Mouse (Mus musculus): ENCODE measurements at regions not wholly inside any gene's neighbourhood (a gene's known extent, or its start where the extent isn't known, plus 50 kb on each side); places are given as distances from the start of the nearest gene placed in this dataset.

DNA sequence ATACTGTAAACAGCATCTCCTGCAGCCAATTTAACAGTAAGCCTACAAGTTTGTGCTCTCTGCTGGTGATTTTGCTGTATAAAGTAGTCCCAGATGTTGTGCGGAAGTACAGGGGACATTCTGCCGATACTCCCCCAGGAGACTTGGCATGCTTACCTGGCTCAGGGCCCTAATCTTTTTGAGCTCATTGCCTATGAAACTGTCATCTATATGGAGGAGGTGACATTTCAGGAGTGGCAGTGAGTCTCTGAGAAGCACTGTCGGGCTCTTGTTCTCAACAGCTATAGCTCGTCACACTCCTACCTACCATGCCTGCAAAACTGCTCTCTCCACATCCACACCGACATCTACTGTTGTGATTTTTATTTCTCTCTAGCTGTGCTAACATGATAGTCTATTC is 439.7 kb downstream of the Matn1 start:
- WGBS = 66% methylated on average over 5 of the region's 5 CpGs
- ATAC-seq (replicated peaks; ENCODE audit: low FRiP score, low read depth) = no peak
- Histone ChIP-seq H3K27me3 (ENCODE audit: insufficient read depth, low read length) (no peaks in the 10 kb centered on the region), H3K4me1 (replicated peaks; ENCODE audit: insufficient read depth, low read length) (0 out of 2 replicates have a peak, but pooled peaks cover 5% of the 10 kb centered on the region), H3K4me3 (replicated peaks; ENCODE audit: low read depth, low read length) (no peak overlapping the region), H3K9me3 (replicated peaks; ENCODE audit: low read length) (no peaks in the 10 kb centered on the region), H3K36me3 (ENCODE audit: insufficient read depth, low read length) (no peaks in the 10 kb centered on the region), H3K4me2 (ENCODE audit: low read length) (no peak overlapping the region), H3K27ac (no peak overlapping the region), H3K9ac (ENCODE audit: low read depth, low read length) (no peak overlapping the region)
- DNase-seq (ENCODE audit: low spot score) = no peak
- TF ChIP-seq CTCF (IDR thresholded peaks at IDR 0.05; ENCODE audit: low read depth) = no peak

DNA sequence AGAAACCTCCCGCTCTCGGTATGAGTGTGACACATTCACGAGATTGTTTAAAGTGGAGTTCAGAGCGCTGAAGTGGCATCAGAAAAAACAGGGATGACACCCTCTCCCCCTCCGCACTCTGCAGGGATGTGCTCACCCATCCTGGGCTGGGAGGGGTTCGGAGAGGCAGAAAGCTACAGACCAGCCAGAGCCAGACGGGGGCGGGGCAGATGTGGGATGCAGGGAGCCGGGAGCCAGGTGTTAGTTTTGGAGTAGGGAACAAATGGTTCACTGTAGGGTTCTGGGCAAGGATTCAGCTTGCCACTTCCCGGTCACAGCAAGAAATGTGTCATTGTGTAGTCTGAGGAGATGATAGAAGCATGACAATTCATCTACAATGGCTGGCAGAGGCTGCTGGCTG is 442.8 kb downstream of the Matn1 start:
- ATAC-seq (replicated peaks; ENCODE audit: low FRiP score, low read depth) (no peak), DNase-seq (ENCODE audit: low spot score) (no peak)
- Histone ChIP-seq H3K4me1 (replicated peaks; ENCODE audit: insufficient read depth, low read length) (no peaks in the 10 kb centered on the region; the same call in 1 of the 2 replicates), H3K27ac (no peak overlapping the region), H3K4me3 (replicated peaks; ENCODE audit: low read depth, low read length) (no peak overlapping the region), H3K9ac (ENCODE audit: low read depth, low read length) (no peak overlapping the region), H3K27me3 (ENCODE audit: insufficient read depth, low read length) (no peaks in the 10 kb centered on the region), H3K36me3 (ENCODE audit: insufficient read depth, low read length) (no peaks in the 10 kb centered on the region), H3K4me2 (ENCODE audit: low read length) (no peak overlapping the region), H3K9me3 (replicated peaks; ENCODE audit: low read length) (no peaks in the 10 kb centered on the region)
- 71% methylated on average over 10 of the region's 10 CpGs for WGBS
- no peak for TF ChIP-seq CTCF (IDR thresholded peaks at IDR 0.05; ENCODE audit: low read depth)

DNA sequence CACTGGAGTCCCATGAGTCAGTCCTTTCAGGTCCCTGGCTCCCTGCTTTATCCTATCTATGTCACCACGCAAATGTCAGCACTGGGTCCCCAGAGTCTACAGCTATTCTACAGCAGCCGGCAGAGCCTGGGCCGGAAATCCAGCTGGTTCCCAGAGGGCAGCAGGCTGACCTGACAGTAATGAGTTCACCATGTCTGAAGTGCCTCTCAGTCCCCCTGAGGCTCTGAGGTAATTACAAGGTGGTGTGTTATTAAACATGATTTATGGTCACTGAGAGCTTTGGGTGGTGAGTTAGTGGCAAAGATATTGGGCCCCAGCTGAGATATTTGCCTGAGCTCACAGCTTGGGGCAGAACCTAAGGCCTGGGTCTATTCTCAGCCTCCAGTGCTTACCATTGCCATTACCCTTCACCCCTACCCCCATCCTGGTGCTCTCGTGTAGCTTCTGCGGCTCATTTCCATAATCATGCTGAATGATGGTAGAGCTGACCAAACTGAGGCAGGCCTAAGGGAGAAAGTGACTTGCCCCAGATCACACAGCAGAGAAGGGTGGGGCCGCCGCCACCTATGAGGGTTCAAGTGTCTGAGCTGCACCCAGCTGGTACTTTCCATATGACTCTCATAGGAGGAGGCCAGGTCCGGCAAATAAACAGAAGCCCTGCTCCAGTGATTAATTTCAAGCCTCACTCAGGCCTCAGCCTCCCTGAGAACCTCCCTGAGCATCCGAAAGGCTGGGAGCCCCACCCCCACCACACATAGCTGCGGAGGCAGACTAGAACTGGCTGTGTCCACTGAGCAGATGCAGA is 446.8 kb downstream of the Ptpru start:
- Histone ChIP-seq H3K36me3 (ENCODE audit: insufficient read depth, low read length) (no peaks in the 10 kb centered on the region), H3K4me3 (replicated peaks; ENCODE audit: low read depth, low read length) (no peak overlapping the region), H3K4me2 (ENCODE audit: low read length) (no peak overlapping the region), H3K9me3 (replicated peaks; ENCODE audit: low read length) (no peaks in the 10 kb centered on the region), H3K4me1 (replicated peaks; ENCODE audit: insufficient read depth, low read length) (no peaks in the 10 kb centered on the region; the same call in 1 of the 2 replicates), H3K9ac (ENCODE audit: low read depth, low read length) (no peak overlapping the region), H3K27me3 (ENCODE audit: insufficient read depth, low read length) (no peaks in the 10 kb centered on the region), H3K27ac (no peak overlapping the region)
- DNase-seq (ENCODE audit: low spot score) (peak; percentile 45), ATAC-seq (replicated peaks; ENCODE audit: low FRiP score, low read depth) (0 out of 2 replicates have a peak, but pooled peaks have one; percentile 43)
- WGBS = 27% methylated on average over 10 of the region's 10 CpGs
- TF ChIP-seq CTCF (IDR thresholded peaks at IDR 0.05; ENCODE audit: low read depth) = no peak

DNA sequence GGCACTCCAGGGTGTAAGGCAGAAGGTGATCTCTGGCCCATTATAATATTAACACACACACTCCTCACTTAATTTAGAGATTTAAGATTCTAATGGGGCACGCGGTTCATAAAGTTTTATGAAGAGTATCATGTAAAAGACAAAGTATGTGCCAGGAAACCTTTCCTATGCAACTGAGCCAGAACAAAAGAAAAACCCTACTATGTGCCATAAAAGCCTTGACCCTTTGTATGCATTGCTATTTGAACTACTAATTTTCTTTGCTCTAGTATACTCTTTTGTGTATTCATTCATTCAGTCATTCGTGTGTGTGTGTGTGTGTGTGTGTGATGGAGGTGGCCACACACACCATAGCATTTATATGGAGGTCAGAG is 446.2 kb downstream of the Ptpru start:
- DNase-seq (ENCODE audit: low spot score) = no peak
- Histone ChIP-seq H3K9me3 (replicated peaks; ENCODE audit: low read length) (no peaks in the 10 kb centered on the region), H3K4me2 (ENCODE audit: low read length) (no peak overlapping the region), H3K4me3 (replicated peaks; ENCODE audit: low read depth, low read length) (no peak overlapping the region), H3K27me3 (ENCODE audit: insufficient read depth, low read length) (no peaks in the 10 kb centered on the region), H3K4me1 (replicated peaks; ENCODE audit: insufficient read depth, low read length) (no peaks in the 10 kb centered on the region; the same call in 1 of the 2 replicates), H3K27ac (no peak overlapping the region), H3K36me3 (ENCODE audit: insufficient read depth, low read length) (no peaks in the 10 kb centered on the region), H3K9ac (ENCODE audit: low read depth, low read length) (no peak overlapping the region)
- ATAC-seq (replicated peaks; ENCODE audit: low FRiP score, low read depth) = no peak
- TF ChIP-seq CTCF (IDR thresholded peaks at IDR 0.05; ENCODE audit: low read depth) = no peak
- WGBS = 85% methylated on average over 3 of the region's 3 CpGs

DNA sequence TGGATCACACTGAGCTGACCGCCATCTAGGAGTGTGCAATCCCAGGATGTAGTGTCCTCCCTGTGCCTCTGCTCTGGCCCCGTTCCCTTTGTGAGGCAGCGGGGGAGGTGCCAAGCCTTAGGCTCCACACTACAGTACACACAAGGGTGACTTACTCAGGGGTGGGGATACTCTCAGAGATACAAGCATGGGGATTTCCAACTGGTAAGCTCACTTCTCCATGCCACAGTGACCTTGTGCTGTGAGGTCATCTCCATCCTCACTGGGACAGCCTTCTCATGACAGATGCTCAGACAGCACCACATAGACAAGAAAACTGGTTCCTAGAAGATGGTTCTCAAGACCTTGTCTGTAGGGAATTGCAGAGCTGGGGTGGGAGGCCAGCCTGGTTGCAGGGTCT is 445.6 kb downstream of the Ptpru start:
- WGBS = 70% methylated on average over 3 of the region's 3 CpGs
- no peaks in the 10 kb centered on the region; the same call in 1 of the 2 replicates for H3K4me1 ChIP-seq (replicated peaks; ENCODE audit: insufficient read depth, low read length)
- H3K4me2 ChIP-seq (ENCODE audit: low read length) = no peak overlapping the region
- H3K27me3 ChIP-seq (ENCODE audit: insufficient read depth, low read length) = no peaks in the 10 kb centered on the region
- H3K27ac ChIP-seq = no peak overlapping the region
- no peak for DNase-seq (ENCODE audit: low spot score)
- TF ChIP-seq CTCF (IDR thresholded peaks at IDR 0.05; ENCODE audit: low read depth) = no peak
- H3K9ac ChIP-seq (ENCODE audit: low read depth, low read length) = no peak overlapping the region
- 0 out of 2 replicates have a peak, but pooled peaks have one; percentile 25 for ATAC-seq (replicated peaks; ENCODE audit: low FRiP score, low read depth)
- H3K9me3 ChIP-seq (replicated peaks; ENCODE audit: low read length) = no peaks in the 10 kb centered on the region
- no peak overlapping the region for H3K4me3 ChIP-seq (replicated peaks; ENCODE audit: low read depth, low read length)
- H3K36me3 ChIP-seq (ENCODE audit: insufficient read depth, low read length) = no peaks in the 10 kb centered on the region

DNA sequence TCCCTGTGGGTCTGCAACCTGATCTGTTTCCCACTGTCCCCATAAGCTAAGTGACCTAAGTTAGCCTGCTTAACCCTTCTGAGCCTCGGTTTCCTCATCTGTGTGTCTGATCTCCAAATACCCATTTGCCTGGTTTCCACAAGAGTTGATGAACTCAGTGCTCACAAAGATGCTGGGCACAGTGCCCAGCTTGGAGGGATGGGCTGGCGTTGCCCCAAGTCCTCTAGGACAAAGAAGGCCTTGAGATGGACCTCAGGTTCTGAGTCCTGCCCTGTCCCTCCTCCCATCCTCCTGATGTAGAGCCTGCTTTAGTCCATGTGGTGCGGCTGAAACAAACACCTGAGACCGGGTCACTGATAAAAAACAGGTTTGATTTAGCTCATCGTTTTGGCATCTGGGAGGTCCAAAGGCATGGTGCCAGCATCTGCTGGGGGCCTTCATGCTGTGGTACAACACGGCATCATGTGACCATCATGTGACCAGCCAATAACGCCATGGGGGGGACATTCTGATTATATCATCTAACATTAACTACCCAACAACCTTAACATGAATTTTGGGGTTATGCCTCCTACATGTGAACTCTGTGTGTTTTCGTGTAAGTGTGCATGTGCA is 441.8 kb downstream of the Ptpru start:
- no peaks in the 10 kb centered on the region for H3K27me3 ChIP-seq (ENCODE audit: insufficient read depth, low read length)
- ATAC-seq (replicated peaks; ENCODE audit: low FRiP score, low read depth) = no peak
- no peak overlapping the region for H3K4me3 ChIP-seq (replicated peaks; ENCODE audit: low read depth, low read length)
- WGBS = 91% methylated on average over 8 of the region's 8 CpGs
- H3K27ac ChIP-seq = no peak overlapping the region
- TF ChIP-seq CTCF (IDR thresholded peaks at IDR 0.05; ENCODE audit: low read depth) = no peak
- DNase-seq (ENCODE audit: low spot score) = no peak
- H3K9me3 ChIP-seq (replicated peaks; ENCODE audit: low read length) = no peaks in the 10 kb centered on the region
- H3K4me1 ChIP-seq (replicated peaks; ENCODE audit: insufficient read depth, low read length) = no peaks in the 10 kb centered on the region; the same call in 1 of the 2 replicates
- H3K9ac ChIP-seq (ENCODE audit: low read depth, low read length) = no peak overlapping the region
- H3K36me3 ChIP-seq (ENCODE audit: insufficient read depth, low read length) = no peaks in the 10 kb centered on the region
- no peak overlapping the region for H3K4me2 ChIP-seq (ENCODE audit: low read length)
